Mouse (Mus musculus): ENCODE results near the gene Epop. TPM values are rescaled to one million over a fixed set of nuclear protein-coding genes. Genes with fewer than 3 reads are reported as not detected.

Epop gene
- total RNA-seq, 2 experiments from 2014 or later: 0.58 TPM; not detected in 1

DNA sequence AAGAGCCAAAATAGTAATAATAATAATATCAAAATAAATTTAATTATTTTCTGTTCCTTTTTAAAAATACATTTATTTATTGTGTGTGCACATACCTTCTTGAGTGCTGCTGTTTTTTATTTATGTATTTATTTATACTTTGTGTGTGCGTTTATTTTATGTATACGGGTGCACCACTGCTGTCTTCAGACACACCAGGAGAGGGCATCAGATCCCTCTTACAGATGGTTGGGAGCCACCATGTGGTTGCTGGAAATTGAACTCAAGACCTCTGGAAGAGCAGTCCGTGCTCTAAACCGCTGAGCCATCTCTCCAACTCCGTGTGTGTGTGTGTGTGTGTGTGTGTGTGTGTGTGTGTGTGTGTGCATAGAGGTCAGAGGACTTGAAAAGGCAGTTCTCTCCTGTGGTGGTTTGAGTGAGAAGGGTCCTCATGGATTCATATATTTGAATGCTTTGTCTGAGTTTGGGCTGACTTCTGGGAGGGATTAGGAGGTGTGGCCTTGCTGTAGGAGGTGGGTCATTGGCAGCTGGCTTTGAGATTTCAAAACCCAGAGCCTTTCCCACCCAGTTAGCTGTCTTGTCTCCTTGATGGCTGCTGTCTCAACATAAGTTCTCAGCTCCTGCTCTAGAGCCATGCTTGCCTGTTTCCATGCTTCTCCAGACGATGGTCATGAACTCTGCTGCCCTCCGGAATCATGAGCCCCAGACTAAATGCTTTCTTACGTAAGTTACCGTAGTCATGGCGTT, 31.4 kb downstream of the Epop start:
- ATAC-seq (replicated peaks; ENCODE audit: low FRiP score, poor library complexity, severe bottlenecking): no peak

DNA sequence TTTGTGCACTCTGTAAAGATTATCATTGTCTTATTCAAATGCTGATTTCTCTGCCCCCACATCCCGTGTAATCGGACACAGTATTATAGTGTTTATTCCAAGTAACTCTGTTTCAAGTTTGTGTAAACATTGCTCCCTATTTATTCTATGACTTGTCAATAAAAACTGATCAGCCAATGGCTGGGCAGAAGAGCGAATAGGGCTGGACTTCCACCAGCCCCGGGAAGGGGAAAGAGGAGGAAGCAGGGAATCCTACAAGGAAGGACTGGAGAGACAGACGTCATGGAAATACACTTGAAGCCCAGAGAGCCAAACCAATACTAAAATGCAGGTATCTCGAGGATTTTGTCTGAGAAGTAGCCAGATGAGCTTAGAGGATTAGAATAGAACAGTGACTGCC, 35.4 kb downstream of the Epop start:
- ATAC-seq (replicated peaks; ENCODE audit: low FRiP score, poor library complexity, severe bottlenecking): no peak

DNA sequence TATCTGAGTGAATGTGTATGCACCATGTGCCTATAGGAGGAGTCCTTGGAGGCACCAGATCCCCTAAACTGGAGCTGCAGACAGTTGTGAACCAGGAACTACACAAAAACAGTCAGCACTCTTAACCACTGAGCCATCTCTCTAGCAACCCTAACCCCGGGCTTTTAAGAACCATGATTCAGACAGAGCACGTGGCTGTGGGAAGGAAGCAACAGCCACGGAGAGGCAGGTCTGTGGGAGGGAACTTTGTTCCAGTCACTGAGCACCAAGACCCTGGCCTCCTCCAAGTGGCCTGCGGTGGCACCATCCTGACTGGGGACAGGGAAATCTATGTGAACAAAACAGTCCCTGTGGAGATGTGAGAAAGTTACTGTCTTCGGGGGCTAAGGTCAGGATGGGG, 37.6 kb downstream of the Epop start:
- ATAC-seq (replicated peaks; ENCODE audit: low FRiP score, poor library complexity, severe bottlenecking): no peak

GRCm38 (mm10) chr11:97590227-97590960, 39.1 kb downstream of the Epop start:
- ATAC-seq (replicated peaks; ENCODE audit: low FRiP score, poor library complexity, severe bottlenecking): no peak

- ATAC-seq (replicated peaks; ENCODE audit: low FRiP score, poor library complexity, severe bottlenecking): no peak
Measured at GRCm38 (mm10) chr11:97589216-97589615, 40.3 kb downstream of the Epop start.

DNA sequence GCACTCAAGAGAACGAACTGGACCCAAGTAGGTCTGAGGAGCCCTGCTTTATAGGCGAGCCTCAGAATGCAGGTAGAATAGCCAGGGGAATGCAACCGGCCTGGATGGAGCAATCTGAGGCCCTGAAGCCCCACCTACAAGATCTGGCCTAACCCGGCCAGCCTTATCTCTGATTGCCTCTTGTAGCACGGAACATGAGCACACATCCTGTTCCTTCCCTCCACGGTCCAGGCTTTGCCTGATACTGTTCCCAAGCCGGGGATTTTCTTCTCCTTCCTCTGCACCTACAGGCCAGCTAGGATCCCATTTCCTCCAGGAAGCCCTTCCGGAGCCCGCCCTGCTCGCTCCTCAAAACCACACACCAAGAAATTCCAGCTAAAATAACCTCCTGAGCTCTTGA, 43.6 kb downstream of the Epop start:
- no peak for ATAC-seq (replicated peaks; ENCODE audit: low FRiP score, poor library complexity, severe bottlenecking)

GRCm38 (mm10) chr11:97584476-97584875, 45.0 kb downstream of the Epop start:
- ATAC-seq (replicated peaks; ENCODE audit: low FRiP score, poor library complexity, severe bottlenecking): no peak

DNA sequence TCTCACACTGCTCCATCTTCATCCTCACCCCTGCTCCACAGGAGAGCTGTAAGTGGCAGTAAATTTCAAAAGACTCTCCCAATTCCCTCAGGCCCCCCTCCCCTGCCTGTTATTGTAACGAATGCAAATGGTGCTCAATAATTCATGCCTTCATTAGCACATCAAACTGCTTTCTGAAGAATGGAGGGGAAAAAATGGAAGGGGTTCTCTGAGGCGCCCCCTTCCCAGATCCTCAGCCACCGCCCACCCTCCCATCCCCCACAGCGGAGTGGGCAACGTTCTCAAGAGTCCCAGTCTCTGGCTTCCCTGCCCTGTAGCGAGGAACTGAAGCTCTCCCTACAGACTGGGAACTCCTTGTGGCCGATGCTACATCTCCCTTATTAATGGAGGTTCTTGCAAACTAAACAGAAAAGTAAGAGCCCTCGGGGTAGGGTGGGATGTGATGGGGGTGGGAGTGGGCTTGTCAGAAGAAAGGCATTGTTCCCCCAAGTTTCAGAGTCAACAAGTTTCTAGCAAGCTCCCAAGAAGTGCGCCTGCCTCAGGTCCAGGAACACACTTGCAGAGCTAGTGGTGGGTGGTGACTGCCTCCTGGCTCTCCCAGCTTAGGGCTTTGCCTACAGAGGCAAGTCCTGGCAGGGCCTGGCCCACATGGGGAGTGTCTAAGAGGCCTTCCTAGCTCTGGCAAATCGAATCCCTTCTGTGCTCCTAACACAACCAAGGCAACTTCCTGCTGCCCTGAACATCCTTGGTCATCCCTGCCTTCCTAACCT, 50.2 kb downstream of the Epop start:
- no peak for ATAC-seq (replicated peaks; ENCODE audit: low FRiP score, poor library complexity, severe bottlenecking)

- ATAC-seq (replicated peaks; ENCODE audit: low FRiP score, poor library complexity, severe bottlenecking): no peak
Measured at GRCm38 (mm10) chr11:97578286-97578685, 51.2 kb downstream of the Epop start.

Other genes starting within 250 kb of the Epop start
- gene Arhgap23, start 214.2 kb downstream of the Epop start, total RNA-seq (2015; ENCODE audit: low replicate concordance): 21.3 and 21.9 TPM in 2 replicates
- 25.6 and 30.2 TPM in 2 replicates for gene Arhgap23, start 214.2 kb downstream of the Epop start, total RNA-seq (2017; ENCODE audit: low replicate concordance)
- gene 4933428G20Rik, start 129.4 kb downstream of the Epop start, total RNA-seq (2015; ENCODE audit: low replicate concordance): not detected in 2 replicates
- not detected in 2 replicates for gene 4933428G20Rik, start 129.4 kb downstream of the Epop start, total RNA-seq (2017; ENCODE audit: low replicate concordance)
- not detected in 2 replicates for gene Srcin1, start 53.5 kb downstream of the Epop start, total RNA-seq (2015; ENCODE audit: low replicate concordance)
- not detected in 2 replicates for gene Srcin1, start 53.5 kb downstream of the Epop start, total RNA-seq (2017; ENCODE audit: low replicate concordance)
- gene Mllt6, start 33.7 kb upstream of the Epop start, total RNA-seq (2015; ENCODE audit: low replicate concordance): 1.2 and 1.9 TPM in 2 replicates
- gene Mllt6, start 33.7 kb upstream of the Epop start, total RNA-seq (2017; ENCODE audit: low replicate concordance): 1.5 and 3.9 TPM in 2 replicates
- gene Cisd3, start 56.1 kb upstream of the Epop start, total RNA-seq (2015; ENCODE audit: low replicate concordance): 2.3 TPM in 1 of 2 replicates, not detected in the other
- gene Cisd3, start 56.1 kb upstream of the Epop start, total RNA-seq (2017; ENCODE audit: low replicate concordance): 1.7 TPM in 1 of 2 replicates, not detected in the other
- 0.77 TPM in 1 of 2 replicates, not detected in the other for gene Pcgf2, start 70.8 kb upstream of the Epop start, total RNA-seq (2015; ENCODE audit: low replicate concordance)
- not detected in 2 replicates for gene Pcgf2, start 70.8 kb upstream of the Epop start, total RNA-seq (2017; ENCODE audit: low replicate concordance)
- gene Psmb3, start 73.7 kb upstream of the Epop start, total RNA-seq (2015; ENCODE audit: low replicate concordance): 32.4 and 40.3 TPM in 2 replicates
- 37.0 and 48.2 TPM in 2 replicates for gene Psmb3, start 73.7 kb upstream of the Epop start, total RNA-seq (2017; ENCODE audit: low replicate concordance)
- 3.3 and 4.0 TPM in 2 replicates for gene Pip4k2b, start 115.0 kb upstream of the Epop start, total RNA-seq (2015; ENCODE audit: low replicate concordance)
- gene Pip4k2b, start 115.0 kb upstream of the Epop start, total RNA-seq (2017; ENCODE audit: low replicate concordance): 3.6 and 4.5 TPM in 2 replicates
- gene Cwc25, start 136.9 kb upstream of the Epop start, total RNA-seq (2015; ENCODE audit: low replicate concordance): 7.1 and 15.4 TPM in 2 replicates
- 8.9 and 12.3 TPM in 2 replicates for gene Cwc25, start 136.9 kb upstream of the Epop start, total RNA-seq (2017; ENCODE audit: low replicate concordance)
- gene 1700001P01Rik, start 146.2 kb upstream of the Epop start, total RNA-seq (2015; ENCODE audit: low replicate concordance): not detected in 2 replicates
- not detected in 2 replicates for gene 1700001P01Rik, start 146.2 kb upstream of the Epop start, total RNA-seq (2017; ENCODE audit: low replicate concordance)
- gene Rpl23, start 152.7 kb upstream of the Epop start, total RNA-seq (2015; ENCODE audit: low replicate concordance): 241 and 306 TPM in 2 replicates
- 280 and 382 TPM in 2 replicates for gene Rpl23, start 152.7 kb upstream of the Epop start, total RNA-seq (2017; ENCODE audit: low replicate concordance)
- gene Lasp1, start 169.3 kb upstream of the Epop start, total RNA-seq (2015; ENCODE audit: low replicate concordance): 31.8 and 54.8 TPM in 2 replicates
- 28.4 and 129 TPM in 2 replicates for gene Lasp1, start 169.3 kb upstream of the Epop start, total RNA-seq (2017; ENCODE audit: low replicate concordance)
- 2.1 TPM in 1 of 2 replicates, not detected in the other for gene B230217C12Rik, start 211.1 kb upstream of the Epop start, total RNA-seq (2015; ENCODE audit: low replicate concordance)
- not detected in 2 replicates for gene B230217C12Rik, start 211.1 kb upstream of the Epop start, total RNA-seq (2017; ENCODE audit: low replicate concordance)